Mouse (Mus musculus) CD4-positive naive resting alpha-beta T cell, adult 76 days (primary cell): Measurements from ENCODE around the gene Cplx1. TPM values are rescaled to one million over a fixed set of nuclear protein-coding genes. Genes with fewer than 3 reads are reported as not detected.

Source experiments
- total RNA-seq: library from RNA; stranded (reverse); gene quantifications from one replicate; pipeline ENCODE4 v1.2.4, GENCODE M21; 2023

Cplx1 gene
- not detected for total RNA-seq

GRCm38 (mm10) chr5:108549489-108550206, at the start of gene Cplx1:
Cplx1 (minus strand) TSS chr5:108550024.

Other genes starting within 250 kb of the Cplx1 start
- gene Pigg, start 237.4 kb downstream of the Cplx1 start, total RNA-seq: 1.1 TPM
- gene Gm42517, start 182.1 kb downstream of the Cplx1 start, total RNA-seq: not detected
- gene Pde6b, start 161.6 kb downstream of the Cplx1 start, total RNA-seq: not detected
- gene Atp5k, start 115.6 kb downstream of the Cplx1 start, total RNA-seq: 64.8 TPM
- not detected for gene Mfsd7a, start 101.1 kb downstream of the Cplx1 start, total RNA-seq
- gene Pcgf3, start 88.8 kb downstream of the Cplx1 start, total RNA-seq: 22.3 TPM
- 173 TPM for gene Gak, start 79.7 kb upstream of the Cplx1 start, total RNA-seq
- 17.3 TPM for gene Tmem175, start 79.7 kb upstream of the Cplx1 start, total RNA-seq
- 24.4 TPM for gene Idua, start 110.3 kb upstream of the Cplx1 start, total RNA-seq
- 43.3 TPM for gene Dgkq, start 119.6 kb upstream of the Cplx1 start, total RNA-seq
- gene Slc26a1, start 125.5 kb upstream of the Cplx1 start, total RNA-seq: not detected
- 6.6 TPM for gene Fgfrl1, start 142.4 kb upstream of the Cplx1 start, total RNA-seq
- gene Rnf212, start 225.0 kb upstream of the Cplx1 start, total RNA-seq: not detected
- gene Tmed11, start 245.3 kb upstream of the Cplx1 start, total RNA-seq: not detected